Mouse (Mus musculus) stomach, postnatal 0 days (tissue): ENCODE measurements around the gene Il25.

Experiments
- CTCF ChIP-seq: IDR thresholded peaks from 2 replicates; pipeline ENCODE4 v1.5.1; 2016; ENCODE audit warnings: antibody characterized with exemption, low read depth, mild to moderate bottlenecking, moderate library complexity
- EP300 ChIP-seq: optimal IDR thresholded peaks from 2 replicates; pipeline ENCODE3; 2016; ENCODE audit warnings: antibody characterized with exemption

GRCm38 (mm10) chr14:54929801-54930200 lies 2.7 kb upstream of the Il25 start:
- TF ChIP-seq CTCF (no peak), EP300 (no peak)
